Mouse (Mus musculus): ENCODE results near the gene Hnf1a. TPM values are rescaled to one million over a fixed set of nuclear protein-coding genes. Genes with fewer than 3 reads are reported as not detected.

Gene Hnf1a
- polyA plus RNA-seq, 1 experiment from 2014 or later, result 0.46 TPM

Other genes with a start within 250 kb of the Hnf1a start
- 28.4 and 33.7 TPM in 2 replicates for gene Ankrd13a, start 196.4 kb downstream of the Hnf1a start, polyA plus RNA-seq (2015; fragmentation: Nextera tagmentation; extraction: Ambion mirVana)
- 38.6 and 46.6 TPM in 2 replicates for gene Git2, start 195.6 kb downstream of the Hnf1a start, polyA plus RNA-seq (2015; fragmentation: Nextera tagmentation; extraction: Ambion mirVana)
- 41.8 and 48.5 TPM in 2 replicates for gene 1500011B03Rik, start 147.6 kb downstream of the Hnf1a start, polyA plus RNA-seq (2015; fragmentation: Nextera tagmentation; extraction: Ambion mirVana)
- gene 4930519G04Rik, start 117.4 kb downstream of the Hnf1a start, polyA plus RNA-seq (2015; fragmentation: Nextera tagmentation; extraction: Ambion mirVana), result not detected in 2 replicates
- gene Gm9936, start 112.4 kb downstream of the Hnf1a start, polyA plus RNA-seq (2015; fragmentation: Nextera tagmentation; extraction: Ambion mirVana), result not detected in 2 replicates
- gene Oasl2, start 74.2 kb downstream of the Hnf1a start, polyA plus RNA-seq (2015; fragmentation: Nextera tagmentation; extraction: Ambion mirVana), result 15.4 and 26.9 TPM in 2 replicates
- gene Oasl1, start 47.9 kb downstream of the Hnf1a start, polyA plus RNA-seq (2015; fragmentation: Nextera tagmentation; extraction: Ambion mirVana), result 0.89 and 1.4 TPM in 2 replicates
- 32.6 and 37.1 TPM in 2 replicates for gene 2210016L21Rik, start 28.9 kb downstream of the Hnf1a start, polyA plus RNA-seq (2015; fragmentation: Nextera tagmentation; extraction: Ambion mirVana)
- 6.8 and 7.3 TPM in 2 replicates for gene Sppl3, start 40.0 kb upstream of the Hnf1a start, polyA plus RNA-seq (2015; fragmentation: Nextera tagmentation; extraction: Ambion mirVana)
- gene Gm10401, start 127.2 kb upstream of the Hnf1a start, polyA plus RNA-seq (2015; fragmentation: Nextera tagmentation; extraction: Ambion mirVana), result 9.2 and 14.9 TPM in 2 replicates
- gene Acads, start 148.3 kb upstream of the Hnf1a start, polyA plus RNA-seq (2015; fragmentation: Nextera tagmentation; extraction: Ambion mirVana), result 140 and 143 TPM in 2 replicates
- gene Unc119b, start 163.9 kb upstream of the Hnf1a start, polyA plus RNA-seq (2015; fragmentation: Nextera tagmentation; extraction: Ambion mirVana), result 20.7 and 22.6 TPM in 2 replicates
- gene Mlec, start 187.1 kb upstream of the Hnf1a start, polyA plus RNA-seq (2015; fragmentation: Nextera tagmentation; extraction: Ambion mirVana), result 50.7 and 55.8 TPM in 2 replicates
- 0.51 and 1.1 TPM in 2 replicates for gene Cabp1, start 223.3 kb upstream of the Hnf1a start, polyA plus RNA-seq (2015; fragmentation: Nextera tagmentation; extraction: Ambion mirVana)